Mouse (Mus musculus) liver, embryonic 12.5 days (tissue): ENCODE data around the gene Col19a1. TPM values are rescaled to one million over a fixed set of nuclear protein-coding genes. Genes with fewer than 3 reads are reported as not detected.

ENCODE experiments used
- polyA plus RNA-seq: library from polyadenylated mRNA; unstranded; fragments of >200 nt; fragmentation: Nextera tagmentation; extraction: Ambion mirVana; gene quantifications from 2 replicates; pipeline ENCODE4 v1.2.1, GENCODE M21; 2016

The Col19a1 gene
- polyA plus RNA-seq, 1 experiment from 2014 or later = not detected

Other genes starting within 250 kb of the Col19a1 start
- gene Lmbrd1, start 91.2 kb upstream of the Col19a1 start, polyA plus RNA-seq = 14.1 and 14.5 TPM in 2 replicates